13 mouse cellular contexts compared by ENCODE assay signal in genomic region chr13:84056998-84057397, GRCm38 (mm10).
A peak's percentile ranks its signal among the peaks of the same experiment; 100 is the strongest.
DNase-seq lines count a peak whose midpoint lies in the region; ATAC-seq lines count a peak whose summit lies in the region.
"Had no signal": no experiment of that assay in that cellular context is flagged by ENCODE, and none has a peak within 500 bp of the region (broad histone marks: within the 10 kb centered on the region; RNA-seq: fewer than 3 reads in every experiment).

No protein-coding gene starts in this region.

- H3K9ac ChIP-seq in embryonic facial prominence, embryonic 11.5 days (replicated peaks; ENCODE audit: low read length), result no peak overlapping the region
- no peak overlapping the region; the same call in 1 of the 2 replicates for H3K9ac ChIP-seq in midbrain, embryonic 14.5 days (replicated peaks; ENCODE audit: low read length)
- H3K9ac ChIP-seq: liver, embryonic 13.5 days had no signal

- no peaks in the 10 kb centered on the region for H3K27me3 ChIP-seq in embryonic facial prominence, embryonic 11.5 days (ENCODE audit: control insufficient read depth, insufficient read depth, low read length)
- H3K27me3 ChIP-seq in embryonic facial prominence, embryonic 10.5 days (replicated peaks; ENCODE audit: low read depth, poor library complexity, severe bottlenecking), result no peaks in the 10 kb centered on the region
- H3K27me3 ChIP-seq in hindbrain, embryonic 10.5 days (ENCODE audit: insufficient read depth, poor library complexity, severe bottlenecking), result no peaks in the 10 kb centered on the region
- H3K27me3 ChIP-seq in midbrain, embryonic 14.5 days (ENCODE audit: control insufficient read depth, insufficient read depth, low read length), result no peaks in the 10 kb centered on the region
- H3K27me3 ChIP-seq in heart, embryonic 10.5 days (ENCODE audit: insufficient read depth, poor library complexity, severe bottlenecking), result peaks cover 4% of the 10 kb centered on the region

- H3K4me3 ChIP-seq in embryonic facial prominence, embryonic 11.5 days (ENCODE audit: low read depth, low read length), result no peak overlapping the region
- no peak overlapping the region for H3K4me3 ChIP-seq in embryonic facial prominence, embryonic 10.5 days
- H3K4me3 ChIP-seq in hindbrain, embryonic 10.5 days, result no peak overlapping the region
- no peak overlapping the region for H3K4me3 ChIP-seq in midbrain, embryonic 14.5 days (replicated peaks; ENCODE audit: low read depth, low read length)
- no peak overlapping the region for H3K4me3 ChIP-seq in heart, embryonic 10.5 days
- H3K4me3 ChIP-seq: liver, embryonic 13.5 days had no signal

- H3K27ac ChIP-seq in embryonic facial prominence, embryonic 11.5 days (replicated peaks; ENCODE audit: low read depth, low read length), result no peak overlapping the region
- H3K27ac ChIP-seq in embryonic facial prominence, embryonic 10.5 days (replicated peaks), result no peak overlapping the region
- peak overlapping the region; percentile 89 for H3K27ac ChIP-seq in hindbrain, embryonic 10.5 days
- H3K27ac ChIP-seq in midbrain, embryonic 14.5 days (replicated peaks; ENCODE audit: low read depth, low read length), result peak overlapping the region; percentile 90
- H3K27ac ChIP-seq in heart, embryonic 10.5 days, result no peak overlapping the region
- H3K27ac ChIP-seq: liver, embryonic 13.5 days had no signal

- H3K9me3 ChIP-seq in embryonic facial prominence, embryonic 11.5 days (replicated peaks; ENCODE audit: control insufficient read depth, low read length), result no peaks in the 10 kb centered on the region
- no peaks in the 10 kb centered on the region for H3K9me3 ChIP-seq in embryonic facial prominence, embryonic 10.5 days
- H3K9me3 ChIP-seq in hindbrain, embryonic 10.5 days, result no peaks in the 10 kb centered on the region
- no peaks in the 10 kb centered on the region for H3K9me3 ChIP-seq in midbrain, embryonic 14.5 days (ENCODE audit: control insufficient read depth, low read length)
- no peaks in the 10 kb centered on the region for H3K9me3 ChIP-seq in heart, embryonic 10.5 days
- H3K9me3 ChIP-seq: liver, embryonic 13.5 days had no signal

- no peak overlapping the region for H3K4me2 ChIP-seq in embryonic facial prominence, embryonic 11.5 days (ENCODE audit: low read depth, low read length)
- peak overlapping the region; percentile 36 for H3K4me2 ChIP-seq in midbrain, embryonic 14.5 days (ENCODE audit: low read length)
- H3K4me2 ChIP-seq: liver, embryonic 13.5 days had no signal

- H3K36me3 ChIP-seq in embryonic facial prominence, embryonic 11.5 days (replicated peaks; ENCODE audit: control insufficient read depth, insufficient read depth, low read depth, low read length), result no peaks in the 10 kb centered on the region
- no peaks in the 10 kb centered on the region for H3K36me3 ChIP-seq in embryonic facial prominence, embryonic 10.5 days (replicated peaks)
- H3K36me3 ChIP-seq in hindbrain, embryonic 10.5 days, result no peaks in the 10 kb centered on the region
- H3K36me3 ChIP-seq in midbrain, embryonic 14.5 days (ENCODE audit: control insufficient read depth, insufficient read depth, low read length), result no peaks in the 10 kb centered on the region
- H3K36me3 ChIP-seq in heart, embryonic 10.5 days, result no peaks in the 10 kb centered on the region
- H3K36me3 ChIP-seq: liver, embryonic 13.5 days had no signal

- 67% methylated on average over 5 of the region's 5 CpGs for WGBS in embryonic facial prominence, embryonic 11.5 days
- 70% methylated on average over 5 of the region's 5 CpGs for WGBS in embryonic facial prominence, embryonic 10.5 days
- 39% methylated on average over 5 of the region's 5 CpGs for WGBS in hindbrain, embryonic 10.5 days
- 5% methylated on average over 5 of the region's 5 CpGs for WGBS in midbrain, embryonic 14.5 days
- WGBS in heart, embryonic 10.5 days, result 80% methylated on average over 5 of the region's 5 CpGs

- H3K4me1 ChIP-seq in embryonic facial prominence, embryonic 11.5 days (ENCODE audit: control insufficient read depth, insufficient read depth, low read length), result no peaks in the 10 kb centered on the region
- peaks cover 25% of the 10 kb centered on the region for H3K4me1 ChIP-seq in embryonic facial prominence, embryonic 10.5 days
- peaks cover 58% of the 10 kb centered on the region for H3K4me1 ChIP-seq in hindbrain, embryonic 10.5 days (replicated peaks)
- peaks cover 44% of the 10 kb centered on the region for H3K4me1 ChIP-seq in midbrain, embryonic 14.5 days (ENCODE audit: control insufficient read depth, insufficient read depth, low read length)
- no peaks in the 10 kb centered on the region for H3K4me1 ChIP-seq in heart, embryonic 10.5 days
- H3K4me1 ChIP-seq: liver, embryonic 13.5 days had no signal

- DNase-seq in embryonic facial prominence, embryonic 11.5 days (ENCODE audit: low spot score), result no peak
- DNase-seq in embryonic facial prominence, embryonic 10.5 days (ENCODE audit: low spot score), result no peak
- DNase-seq in cerebellum, postnatal 10 days, result peak; percentile 76
- peak; percentile 30 for DNase-seq in hindbrain, embryonic 10.5 days (ENCODE audit: low spot score)
- peak; percentile 78 for DNase-seq in midbrain, embryonic 14.5 days
- DNase-seq in heart, embryonic 10.5 days (ENCODE audit: low spot score), result no peak
- DNase-seq in right cerebral cortex, postnatal 36 days (ENCODE audit: low spot score in 2 of 2), result no peak
- DNase-seq: gastrocnemius, postnatal 10 days; kidney, adult 8-10 months; liver, embryonic 13.5 days; lung, postnatal 4 days; thymus, postnatal 25 days had no signal

- peak; percentile 46; the same call in 1 of the 2 replicates for ATAC-seq in embryonic facial prominence, embryonic 11.5 days (replicated peaks; ENCODE audit: insufficient number of reproducible peaks, low FRiP score, low TSS enrichment, low read depth)
- ATAC-seq in midbrain, embryonic 14.5 days (ENCODE audit: low FRiP score, low TSS enrichment), result peak; percentile 49
- no peak for ATAC-seq in megakaryocyte-erythroid progenitor cell, adult 5-6 weeks (replicated peaks; ENCODE audit: low FRiP score, low TSS enrichment, poor library complexity, severe bottlenecking)

Comparison
In these comparisons a context has a peak if more than half of its experiments do, and no peak if none do; other contexts are left out.
1. DNase-seq: peak in cerebellum, postnatal 10 days (2 of 2), hindbrain, embryonic 10.5 days (single experiment) and midbrain, embryonic 14.5 days (single experiment); none in embryonic facial prominence, embryonic 11.5 days (single experiment), embryonic facial prominence, embryonic 10.5 days (single experiment), heart, embryonic 10.5 days (single experiment) and right cerebral cortex, postnatal 36 days (0 of 2).
2. H3K27ac ChIP-seq: peak in hindbrain, embryonic 10.5 days (single experiment) and midbrain, embryonic 14.5 days (single experiment); none in embryonic facial prominence, embryonic 11.5 days (single experiment), embryonic facial prominence, embryonic 10.5 days (single experiment) and heart, embryonic 10.5 days (single experiment).